Mouse (Mus musculus): ENCODE measurements around the gene Gtsf1.

GRCm38 (mm10) chr15:103377752-103378664, 52.3 kb downstream of the Gtsf1 start:
- TF ChIP-seq CTCF (IDR thresholded peaks at IDR 0.05; ENCODE audit: insufficient read depth, low read length) = no peak
- TF ChIP-seq POLR2A (IDR thresholded peaks at IDR 0.05; ENCODE audit: borderline replicate concordance, extremely low read depth, low read depth, low read length) = no peak

Data from lung, adult 2 months (tissue).